Mouse (Mus musculus): ENCODE measurements around the gene Lefty2.

Gene Lefty2

DNA sequence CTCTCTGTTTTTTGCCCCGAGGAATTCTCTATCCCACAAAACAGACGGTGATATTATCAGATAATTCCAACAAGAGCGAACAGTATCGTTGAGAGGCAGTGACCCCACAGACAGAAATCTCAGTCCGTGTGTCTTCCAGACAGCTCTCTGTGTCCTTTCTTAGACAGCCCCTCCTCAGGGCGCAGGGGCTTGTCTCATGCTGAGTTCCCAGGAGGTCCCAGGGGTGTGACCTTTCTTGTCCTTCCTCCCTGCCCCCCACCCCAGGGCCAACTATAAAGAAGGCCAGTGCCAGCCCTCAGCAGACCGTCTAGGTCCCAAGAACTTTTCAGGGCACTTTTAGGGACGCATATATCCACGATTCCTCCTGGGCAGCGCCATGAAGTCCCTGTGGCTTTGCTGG lies at the start of gene Lefty2:
TSS of gene Lefty2 (plus strand) at position 301 of the 400 bp plus-strand sequence.
- DNase-seq (ENCODE audit: low spot score in 2 of 2), result no peak

DNA sequence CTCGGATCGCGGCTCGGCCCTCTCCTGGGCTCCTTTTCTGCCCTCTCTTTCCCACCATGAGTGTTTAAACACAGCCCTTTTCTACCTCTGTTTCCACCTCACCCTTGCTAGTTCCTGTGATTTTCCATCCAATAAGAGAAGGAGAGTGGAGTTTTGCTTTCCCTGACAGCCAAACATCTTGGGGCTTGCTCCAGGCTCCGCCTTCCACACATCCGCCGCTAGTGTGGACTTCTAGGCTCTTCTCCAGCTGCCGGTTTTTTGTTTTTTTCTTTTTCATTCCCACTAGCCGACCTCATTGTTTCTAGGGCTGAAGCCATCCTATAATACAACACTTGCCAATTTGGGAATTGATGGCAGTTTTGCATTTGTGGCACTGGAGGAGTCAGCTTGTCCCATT lies 44.8 kb upstream of the Lefty2 start:
- DNase-seq (ENCODE audit: low spot score in 2 of 2), result peak; percentile 63 to 75

DNA sequence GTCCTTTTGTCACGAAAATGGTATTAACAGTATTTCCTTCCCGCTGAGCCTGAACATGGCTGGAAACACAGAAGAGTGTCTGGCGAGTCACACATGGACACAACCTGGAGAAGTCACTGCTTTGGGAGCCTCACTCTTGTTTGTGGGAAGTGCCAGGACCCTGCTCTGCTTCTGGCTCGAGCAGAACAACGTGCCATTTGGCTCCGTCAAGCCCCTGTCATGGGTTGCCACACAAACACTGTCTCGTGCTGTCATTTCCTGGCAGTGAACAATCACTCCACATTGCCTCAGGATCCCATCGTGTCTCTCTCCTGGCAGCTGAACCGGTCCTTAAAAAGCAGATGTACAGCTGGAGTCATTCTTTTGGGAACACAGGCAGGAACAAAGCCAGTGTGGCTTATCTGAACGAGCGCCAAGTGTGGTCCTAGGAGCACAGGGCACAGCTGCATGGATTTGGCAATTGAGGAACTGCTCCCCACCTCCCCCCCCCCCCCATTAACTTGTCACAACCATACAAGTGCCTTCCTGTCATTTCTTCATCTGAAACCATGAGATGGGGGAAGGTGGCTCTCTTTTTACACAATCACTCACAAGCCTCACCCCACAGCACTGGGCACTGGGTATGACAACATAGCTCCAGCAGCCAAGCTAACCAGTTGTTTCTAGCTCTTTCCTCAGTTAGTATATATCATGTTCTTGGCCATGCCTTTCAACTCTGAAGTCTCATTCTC lies 44.2 kb upstream of the Lefty2 start:
- peak; percentile 64 to 76 for DNase-seq (ENCODE audit: low spot score in 2 of 2)

DNA sequence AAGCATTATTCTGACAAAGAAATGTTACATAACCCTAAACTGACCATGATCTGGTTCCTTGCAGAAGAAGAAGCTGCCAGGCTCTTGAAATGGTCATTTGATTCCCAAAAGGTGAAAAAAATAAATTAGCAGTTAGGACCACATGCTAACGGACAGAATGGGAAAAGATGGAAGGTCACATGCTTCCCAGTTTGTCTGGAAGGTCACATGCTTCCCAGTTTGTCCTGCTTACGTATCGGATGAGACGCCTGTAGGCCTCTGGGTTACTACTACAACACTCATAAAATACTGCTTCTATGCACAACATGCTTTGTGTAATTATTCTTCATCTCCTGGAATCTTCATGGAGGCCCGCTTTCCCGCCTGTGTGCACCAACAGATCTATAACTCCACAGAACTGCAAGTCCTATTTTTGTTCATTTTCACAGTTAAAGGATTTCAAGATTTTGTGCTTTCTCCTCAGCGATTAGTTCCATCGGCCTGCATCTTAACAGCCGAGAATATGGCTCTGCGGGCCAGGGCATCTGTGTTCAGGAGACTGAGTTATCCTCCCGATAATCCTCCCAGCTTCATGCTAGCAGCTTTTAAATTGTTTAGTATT lies 43.1 kb upstream of the Lefty2 start:
- peak in 1 of 2 experiments; percentile 18 for DNase-seq (ENCODE audit: low spot score in 2 of 2)

DNA sequence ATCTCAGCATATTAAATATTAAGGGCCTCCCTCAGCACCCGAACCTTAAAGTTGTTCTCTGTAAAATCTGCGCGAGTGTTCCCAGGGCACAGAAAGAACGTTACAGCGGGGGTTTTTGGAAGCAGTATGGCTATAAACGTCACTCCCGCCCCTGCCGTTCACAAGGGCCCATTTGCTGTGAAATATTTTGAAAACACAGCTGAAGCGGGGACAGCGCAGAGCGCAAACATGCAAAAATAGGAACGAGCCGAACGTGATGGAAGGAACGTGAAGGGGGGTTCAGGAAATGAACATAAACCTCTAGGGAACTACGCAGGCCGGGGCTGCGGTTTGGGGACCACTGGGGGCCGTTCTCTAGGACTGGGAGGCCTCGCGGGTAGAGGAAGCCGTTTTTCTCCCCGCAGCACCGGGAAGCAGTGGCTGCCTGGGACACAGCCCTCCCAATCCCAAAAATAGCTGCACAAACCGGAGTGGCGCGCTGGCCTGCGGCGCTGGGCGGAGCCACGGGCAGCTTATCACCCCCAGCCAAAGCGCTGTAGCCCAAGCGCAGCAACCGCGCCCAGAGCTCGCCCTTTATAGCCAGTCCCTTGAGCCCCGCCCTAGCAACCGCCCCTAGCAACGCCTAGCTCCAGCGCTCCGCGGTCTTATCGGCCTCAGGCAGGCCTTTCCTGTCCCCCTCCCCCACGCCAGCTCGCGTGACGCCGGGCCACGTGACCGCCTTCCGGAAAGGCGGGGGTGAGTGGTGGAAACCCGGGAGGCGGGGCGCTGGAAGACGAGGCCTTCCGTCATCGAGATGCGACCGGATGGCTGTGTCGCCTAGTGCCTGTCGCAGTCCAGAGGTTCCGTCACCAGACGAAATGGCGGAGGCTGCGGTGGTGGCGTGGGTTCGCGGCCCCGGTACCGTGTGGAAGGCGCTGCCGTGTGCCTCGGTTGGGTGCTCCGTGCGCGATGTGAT lies 42.3 kb upstream of the Lefty2 start, which contains the start of gene Sde2:
TSS of gene Sde2 (plus strand) at position 812 of the 955 bp plus-strand sequence.
- DNase-seq (ENCODE audit: low spot score in 2 of 2), result peak; percentile 100

DNA sequence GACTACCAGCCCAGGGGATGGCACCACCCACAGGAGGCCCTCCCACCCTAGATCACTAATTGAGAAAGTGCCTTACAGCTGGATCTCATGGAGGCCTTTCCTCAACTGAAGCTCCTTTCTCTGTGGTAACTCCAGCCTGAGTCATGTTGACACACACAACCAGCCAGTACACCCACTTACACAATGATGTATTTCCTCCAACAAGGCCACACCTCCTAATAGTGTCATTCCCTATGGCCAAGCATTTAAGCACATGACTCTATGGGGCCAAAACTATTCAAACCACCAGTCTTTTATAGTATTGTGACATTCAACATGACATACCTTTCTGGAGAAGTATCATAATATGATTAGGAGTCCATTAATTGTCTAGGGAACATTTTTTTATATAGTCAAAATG lies 34.1 kb upstream of the Lefty2 start:
- no peak for DNase-seq (ENCODE audit: low spot score in 2 of 2)

DNA sequence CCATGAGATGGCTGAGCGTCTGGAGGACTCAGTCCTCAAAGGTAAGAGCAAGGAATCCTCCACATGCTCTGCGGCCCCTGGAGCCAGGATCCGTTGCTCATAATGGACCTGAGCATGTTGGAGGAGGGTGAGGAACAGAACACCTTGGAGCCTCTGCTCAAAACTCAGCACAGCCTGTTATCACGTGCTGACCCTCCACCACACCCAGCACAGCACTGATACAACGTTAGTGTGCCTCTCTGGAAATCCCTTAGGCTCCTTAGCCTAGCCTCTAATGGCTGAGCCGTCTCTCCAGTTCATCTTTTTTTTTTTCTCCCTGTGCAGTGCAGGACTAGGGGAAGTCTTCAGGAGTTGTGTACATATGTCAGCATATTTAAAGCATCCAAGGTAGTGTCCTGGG lies 32.9 kb upstream of the Lefty2 start:
- no peak for DNase-seq (ENCODE audit: low spot score in 2 of 2)

DNA sequence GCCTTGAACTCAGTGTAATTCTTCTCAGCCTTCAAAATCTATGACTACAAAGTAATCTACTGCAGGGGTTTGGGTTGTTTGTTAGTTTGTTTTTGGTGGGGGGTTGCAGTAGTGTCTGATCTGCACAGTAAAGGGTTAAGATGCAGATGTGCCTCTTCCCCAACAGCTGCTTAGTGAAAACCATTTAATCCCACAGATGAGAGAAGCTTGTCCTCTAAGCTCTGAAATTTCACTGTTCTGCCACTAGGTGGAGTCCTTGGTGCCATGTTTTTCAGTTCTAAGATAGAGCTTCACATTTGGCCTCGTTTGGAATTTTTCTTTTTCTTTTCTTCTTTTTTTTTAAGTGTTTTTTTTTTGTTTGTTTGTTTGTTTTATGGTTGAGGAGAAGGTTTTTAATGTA lies 29.3 kb upstream of the Lefty2 start:
- peak in 1 of 2 experiments; percentile 33 for DNase-seq (ENCODE audit: low spot score in 2 of 2)

DNA sequence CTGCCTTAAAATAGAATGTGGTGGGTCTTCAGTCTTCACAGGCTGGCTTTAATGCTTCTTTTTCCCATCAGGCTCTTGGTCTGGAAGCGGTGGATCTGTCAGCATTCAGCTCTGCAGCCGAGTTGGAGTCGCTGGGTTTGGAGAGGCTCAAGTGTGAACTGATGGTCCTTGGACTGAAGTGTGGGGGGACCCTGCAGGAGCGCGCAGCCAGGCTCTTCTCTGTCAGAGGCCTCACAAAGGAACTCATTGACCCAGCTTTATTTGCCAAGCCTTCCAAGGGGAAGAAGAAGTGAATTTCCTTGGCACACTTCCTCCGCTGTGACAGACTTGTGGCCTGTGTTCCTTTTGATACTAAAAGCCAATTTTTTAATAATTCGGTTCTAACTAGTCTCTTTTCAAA lies 26.9 kb upstream of the Lefty2 start:
- DNase-seq (ENCODE audit: low spot score in 2 of 2), result no peak

DNA sequence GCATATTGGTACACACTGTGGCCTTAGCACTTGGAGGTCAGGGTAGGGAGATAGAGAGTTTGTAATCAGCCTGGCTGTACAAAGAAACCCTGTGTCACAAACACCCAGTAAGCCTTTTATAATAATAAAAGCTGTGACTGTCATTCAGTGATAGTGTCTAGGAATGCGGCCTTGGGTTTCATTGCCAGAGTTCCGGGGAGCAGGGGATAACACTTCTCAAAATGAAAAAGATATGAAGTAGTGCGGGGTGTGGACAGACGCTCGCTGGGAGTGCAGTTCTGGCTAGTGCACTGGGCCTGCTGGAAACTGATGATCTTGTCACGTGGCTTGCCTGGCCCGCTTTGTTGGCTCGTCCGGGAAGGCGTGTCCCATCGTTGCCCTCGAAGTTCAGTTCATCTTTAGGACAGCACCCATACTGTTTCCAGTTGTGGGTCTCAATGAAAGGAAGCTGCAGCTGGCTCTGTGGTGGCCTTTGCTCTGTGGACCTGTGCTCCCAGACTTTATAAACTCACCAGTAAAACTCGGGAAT lies 22.7 kb upstream of the Lefty2 start:
- DNase-seq (ENCODE audit: low spot score in 2 of 2), result no peak

DNA sequence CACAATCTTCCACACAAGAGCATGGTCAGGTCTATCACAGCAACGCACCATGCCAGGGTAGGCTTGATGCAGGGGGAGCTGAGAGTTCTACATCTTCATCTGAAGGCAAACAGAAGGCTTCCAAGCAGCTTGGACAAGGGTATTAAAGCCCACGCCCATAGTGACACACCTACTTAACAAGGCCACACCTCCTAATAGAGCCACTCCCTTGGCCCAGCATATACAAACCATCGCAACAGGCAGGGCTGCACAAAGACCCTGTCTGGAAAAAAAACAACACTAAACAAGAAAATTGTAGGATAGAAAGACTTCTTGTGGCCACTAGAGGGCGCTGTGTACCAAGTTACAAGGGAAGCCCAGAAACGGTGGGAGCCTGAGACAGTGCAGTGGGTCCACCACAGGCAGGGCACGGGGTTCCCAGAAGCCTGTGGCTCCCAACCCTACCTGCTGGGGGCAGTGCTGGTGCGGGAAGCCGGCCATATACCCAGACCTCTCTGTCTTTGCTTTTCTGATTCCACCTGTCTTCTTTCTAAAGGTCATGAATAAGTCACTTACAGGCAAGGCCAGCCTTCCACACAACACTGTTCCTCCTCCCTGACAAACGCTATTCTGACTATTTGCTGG lies 18.9 kb upstream of the Lefty2 start:
- DNase-seq (ENCODE audit: low spot score in 2 of 2), result peak; percentile 53 to 57

DNA sequence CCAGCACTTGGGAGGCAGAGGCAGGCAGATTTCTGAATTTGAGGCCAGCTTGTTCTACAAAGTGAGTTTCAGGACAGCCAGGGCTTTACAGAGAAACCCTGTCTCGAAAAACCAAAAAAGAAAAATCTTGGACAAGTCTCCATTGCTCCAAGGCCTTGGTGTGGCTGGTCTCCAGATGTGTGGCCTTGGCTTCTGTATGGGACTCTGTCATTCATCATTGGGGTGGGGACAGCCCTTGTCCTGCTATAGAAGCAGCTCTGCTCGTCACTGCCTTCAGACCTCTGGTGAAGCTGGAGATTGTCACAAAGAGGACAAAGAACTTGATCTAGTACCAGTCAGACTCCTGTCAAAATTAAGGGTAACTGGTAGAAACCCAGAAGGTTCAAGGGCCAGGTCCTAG lies 18.3 kb upstream of the Lefty2 start:
- no peak for DNase-seq (ENCODE audit: low spot score in 2 of 2)

DNA sequence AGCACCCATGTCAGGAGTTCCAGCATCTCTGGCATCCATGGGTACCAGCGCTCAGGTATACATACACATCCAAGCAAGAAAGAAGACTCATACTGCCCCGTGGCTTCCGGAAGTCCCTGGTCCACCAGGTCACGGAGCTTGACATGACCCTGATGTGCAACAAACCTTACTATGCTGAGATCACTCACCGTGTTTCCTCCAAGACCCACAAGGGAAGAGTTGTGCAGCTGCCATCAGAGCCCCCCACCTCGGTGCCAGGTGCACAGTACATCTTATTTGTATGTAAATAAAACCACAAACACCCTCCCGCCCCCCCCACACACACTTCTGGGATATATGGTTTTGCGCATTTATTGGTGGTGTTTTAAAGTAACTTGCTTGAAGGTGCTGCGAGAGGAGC lies 17.8 kb upstream of the Lefty2 start:
- DNase-seq (ENCODE audit: low spot score in 2 of 2), result peak; percentile 56 to 61

DNA sequence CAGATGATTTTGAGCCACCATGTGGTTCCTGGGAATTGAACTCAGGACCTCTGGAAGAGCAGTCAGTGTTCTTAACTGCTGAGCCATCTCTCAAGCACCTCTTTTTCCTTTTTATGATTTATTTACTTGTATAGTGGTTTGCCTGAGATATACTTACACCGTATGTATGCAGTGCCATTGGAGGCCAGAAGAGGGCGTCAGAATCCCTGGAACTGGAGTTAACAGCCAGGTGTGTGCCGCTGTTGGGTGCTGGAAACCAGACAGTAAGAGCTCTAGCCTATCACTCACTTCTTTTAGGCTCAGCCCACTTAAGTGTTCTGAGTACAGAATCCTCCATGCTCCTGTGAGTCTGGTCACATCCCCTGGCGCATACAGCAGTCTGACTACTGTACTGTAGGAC lies 15.4 kb upstream of the Lefty2 start:
- DNase-seq (ENCODE audit: low spot score in 2 of 2), result no peak

DNA sequence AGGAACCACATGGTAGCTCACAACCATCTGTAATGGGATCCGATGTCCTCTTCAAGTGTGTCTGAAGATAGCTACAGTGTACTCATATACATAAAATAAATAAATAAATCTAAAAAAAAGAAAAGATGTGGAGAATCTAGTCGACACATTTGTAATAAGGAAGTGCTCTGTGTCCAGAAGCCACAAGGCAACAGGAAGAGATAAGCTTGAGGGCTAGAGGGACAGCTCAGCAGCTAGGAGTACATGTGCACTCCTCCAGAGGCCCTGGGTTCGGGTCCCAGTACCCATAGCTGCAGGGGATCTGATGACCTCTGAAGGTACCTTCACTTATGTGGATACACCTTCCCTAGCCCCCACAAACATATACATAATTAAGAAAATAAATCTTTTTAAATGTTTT lies 11.1 kb upstream of the Lefty2 start:
- no peak for DNase-seq (ENCODE audit: low spot score in 2 of 2)

DNA sequence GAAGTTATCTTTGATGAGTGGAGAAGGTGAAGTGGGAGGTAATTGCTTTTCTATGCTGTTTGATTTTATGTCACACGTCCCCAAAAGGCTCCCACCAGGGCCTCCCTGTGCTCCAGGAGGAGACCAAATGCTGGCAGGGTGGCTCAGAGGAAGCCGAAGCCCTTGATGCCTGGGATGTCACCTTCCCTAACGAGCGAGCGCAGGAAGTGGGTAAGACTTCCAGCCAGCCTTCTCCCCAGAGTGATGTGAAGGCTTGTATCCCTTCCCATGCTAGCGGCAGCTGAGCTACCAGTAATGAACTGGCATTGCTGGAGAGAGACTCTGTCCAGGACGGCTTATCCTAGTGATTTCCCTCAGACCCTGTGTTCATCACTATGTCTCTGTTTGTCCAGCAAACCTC lies 9.2 kb upstream of the Lefty2 start:
- DNase-seq (ENCODE audit: low spot score in 2 of 2), result no peak

DNA sequence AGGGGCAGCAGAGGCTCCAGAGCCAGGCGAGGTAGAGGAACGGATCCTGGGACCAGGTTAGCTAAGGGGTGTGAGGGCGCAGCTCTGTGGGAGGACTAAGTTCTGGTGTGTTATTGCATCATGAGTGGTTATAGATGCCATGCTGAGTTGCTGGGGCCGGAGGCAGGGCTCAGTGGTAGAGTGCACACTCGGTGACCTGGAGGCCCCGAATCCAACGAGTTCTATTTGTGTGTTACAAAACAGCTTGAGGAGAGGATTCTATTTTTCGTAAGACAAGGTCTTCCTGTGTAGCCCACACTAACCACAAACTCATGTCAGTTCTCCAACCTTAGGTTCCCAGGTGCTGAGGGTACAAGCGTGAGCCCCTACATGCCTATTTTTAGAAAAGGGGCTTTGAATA lies 8.4 kb upstream of the Lefty2 start:
- peak; percentile 25 to 42 for DNase-seq (ENCODE audit: low spot score in 2 of 2)

DNA sequence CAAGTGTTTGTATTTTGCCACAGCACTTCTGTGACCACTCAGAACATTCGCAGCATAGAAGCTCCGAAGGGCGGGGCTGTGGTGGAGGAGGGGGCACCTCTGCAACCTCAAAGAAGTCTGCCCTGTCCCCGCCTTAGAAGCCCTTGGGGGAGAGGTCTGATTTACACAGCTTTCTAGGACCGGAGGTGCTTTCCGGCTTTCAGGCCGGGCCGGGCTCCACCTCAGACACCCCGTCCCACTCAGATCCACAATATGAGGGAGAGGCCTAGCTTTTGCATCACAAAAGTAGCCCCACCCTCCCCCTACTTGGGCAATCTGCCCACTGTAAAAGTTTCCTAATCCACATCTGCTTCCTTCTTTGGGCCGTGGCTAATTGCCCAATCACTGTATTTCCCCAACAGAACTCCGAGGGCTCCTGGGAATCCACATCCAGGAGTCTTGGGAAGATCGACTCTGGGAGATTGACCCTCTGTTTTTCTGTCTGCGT lies 4.3 kb upstream of the Lefty2 start:
- DNase-seq (ENCODE audit: low spot score in 2 of 2), result peak; percentile 37 to 67

DNA sequence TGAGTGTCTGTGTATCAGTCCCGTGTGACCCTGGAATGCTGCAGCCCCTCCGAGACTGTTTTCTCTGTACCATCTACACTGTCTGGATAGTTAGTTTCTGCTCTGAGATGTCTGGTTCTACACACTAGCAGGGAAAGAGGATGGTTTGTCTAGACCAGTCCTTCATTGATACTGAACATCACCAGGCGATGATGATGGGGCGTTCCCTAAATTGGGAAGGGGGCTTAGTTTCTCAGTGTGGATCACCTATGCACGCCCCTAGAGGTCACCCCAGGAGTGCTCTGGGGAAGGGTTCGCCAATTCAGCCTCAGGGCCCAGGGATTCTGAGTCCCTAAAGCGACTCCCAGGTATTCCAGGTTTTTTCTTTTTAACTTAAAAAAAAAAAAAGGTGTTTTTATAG lies 3.7 kb upstream of the Lefty2 start:
- DNase-seq (ENCODE audit: low spot score in 2 of 2), result no peak

DNA sequence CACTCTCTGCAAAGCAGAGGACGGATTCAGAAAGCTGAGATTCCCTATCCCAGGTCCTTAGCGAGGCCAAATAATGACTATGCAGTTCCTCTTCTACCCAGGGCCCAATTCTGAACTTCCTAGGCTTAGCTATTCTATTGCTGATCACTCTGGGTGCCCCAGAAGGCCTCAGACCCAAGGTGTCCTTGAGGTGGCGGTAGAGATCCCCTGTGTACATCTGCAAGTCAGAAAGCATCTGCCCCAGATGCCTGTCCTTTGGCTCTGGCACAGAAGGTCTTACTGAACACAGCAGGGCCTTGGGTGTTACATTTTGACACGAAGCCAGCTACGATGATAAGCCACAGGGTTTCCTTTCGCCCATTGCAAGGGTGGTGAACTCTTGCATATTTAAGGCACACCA lies 3.1 kb upstream of the Lefty2 start:
- peak; percentile 39 to 53 for DNase-seq (ENCODE audit: low spot score in 2 of 2)

Data from spleen, postnatal 36 days (tissue).